Mouse (Mus musculus) hindbrain, embryonic 14.5 days (tissue): ENCODE data around the gene Nav2. TPM values are rescaled to one million over a fixed set of nuclear protein-coding genes. Genes with fewer than 3 reads are reported as not detected.

Source experiments
- ATAC-seq: fragments of 200-750 bp; cut with Nextera tagmentation; 2 replicates; pipeline ENCODE4 v1.8.0; 2017; ENCODE audit warnings: moderate number of reproducible peaks, mild to moderate bottlenecking, moderate TSS enrichment, moderate library complexity; ENCODE audit not compliant: low FRiP score
- DNase-seq: peaks from one replicate; pipeline ENCODE4 v3.0.0-alpha.2; 2015; ENCODE audit warnings: low spot score
- H3K27ac ChIP-seq: fragments of 300-500 bp; sonication (generic); 2 replicates; pipeline ENCODE4 v1.5.1; 2014; ENCODE audit warnings: mild to moderate bottlenecking, moderate library complexity
- H3K27me3 ChIP-seq: fragments of 300-500 bp; sonication (generic); 2 replicates; pipeline ENCODE4 v1.6.1; 2014; ENCODE audit warnings: mild to moderate bottlenecking, low read length, mixed read lengths; ENCODE audit not compliant: control insufficient read depth, insufficient read depth
- H3K36me3 ChIP-seq: fragments of 300-500 bp; sonication (generic); replicated peaks from 2 replicates; pipeline ENCODE4 v1.6.1; 2014; ENCODE audit not compliant: control insufficient read depth, insufficient read depth
- H3K4me1 ChIP-seq: fragments of 300-500 bp; sonication (generic); replicated peaks from 2 replicates; pipeline ENCODE4 v1.6.1; 2014; ENCODE audit warnings: antibody characterized with exemption, low read length, mixed read lengths; ENCODE audit not compliant: control insufficient read depth, insufficient read depth
- H3K4me2 ChIP-seq: fragments of 300-500 bp; sonication (generic); replicated peaks from 2 replicates; pipeline ENCODE4 v1.6.1; 2014; ENCODE audit warnings: mild to moderate bottlenecking, moderate library complexity
- H3K4me3 ChIP-seq: fragments of 300-500 bp; sonication (generic); replicated peaks from 2 replicates; pipeline ENCODE4 v1.5.1; 2014; ENCODE audit warnings: mild to moderate bottlenecking, low read length
- H3K9ac ChIP-seq: fragments of 300-500 bp; sonication (generic); 2 replicates; pipeline ENCODE4 v1.6.1; 2014
- H3K9me3 ChIP-seq: fragments of 300-500 bp; sonication (generic); 2 replicates; pipeline ENCODE4 v1.6.1; 2016; ENCODE audit warnings: low read length; ENCODE audit not compliant: control insufficient read depth
- WGBS: fragments of 180-500 bp; shearing (Covaris S2); extraction: QIAGEN DNeasy Blood & Tissue Kit; methylation state at CpG from one replicate; pipeline ENCODE4 v1.1.7; 2014; 5-methylcytosine and 5-hydroxymethylcytosine counted together
- polyA plus RNA-seq: library from polyadenylated mRNA; unstranded; fragments of >200 nt; fragmentation: Nextera tagmentation; extraction: Ambion mirVana; gene quantifications from 2 replicates; pipeline ENCODE4 v1.2.1, GENCODE M21; 2014

The Nav2 gene
- polyA plus RNA-seq, 1 experiment from 2014 or later: 28.2 TPM

DNA sequence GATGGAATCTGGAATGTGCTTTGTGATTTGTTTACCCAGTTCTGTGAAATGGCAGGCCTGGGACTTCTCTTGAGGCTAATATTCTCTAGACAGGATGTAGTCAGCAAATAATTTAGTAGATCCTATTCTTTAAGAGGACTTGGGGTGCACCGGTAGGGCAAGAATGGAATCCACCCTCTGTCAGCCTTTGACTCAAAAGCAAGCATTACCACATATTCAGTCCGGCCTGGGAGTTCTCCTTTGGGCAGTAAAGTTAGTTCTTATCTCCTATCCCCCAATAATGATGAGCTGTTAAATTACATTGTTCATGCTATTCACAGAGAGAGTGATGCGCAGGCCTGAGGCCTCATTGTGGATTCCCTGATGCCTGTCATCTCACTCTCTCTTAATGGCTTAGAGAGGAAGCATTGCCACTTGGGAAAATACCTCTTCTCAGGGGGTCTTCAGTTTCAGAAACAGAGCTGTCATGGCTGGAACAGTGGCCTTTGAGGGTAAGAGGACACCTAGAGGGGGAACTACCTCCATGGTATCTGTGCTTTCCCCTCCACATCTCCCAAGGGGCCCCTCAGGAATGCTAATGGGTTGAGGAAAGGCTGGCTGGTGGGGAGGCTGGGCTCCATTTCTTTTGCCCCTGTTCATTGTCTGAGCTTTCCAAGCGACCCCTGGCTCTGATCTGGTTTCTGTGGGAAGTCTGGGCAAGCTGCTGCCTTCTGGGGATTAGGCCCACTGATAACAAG, 133.0 kb downstream of the Nav2 start:
- H3K4me3 ChIP-seq: no peak overlapping the region
- H3K36me3 ChIP-seq: no peaks in the 10 kb centered on the region
- no peak overlapping the region for H3K9ac ChIP-seq
- no peaks in the 10 kb centered on the region for H3K9me3 ChIP-seq
- no peaks in the 10 kb centered on the region for H3K27me3 ChIP-seq
- ATAC-seq (no peak), DNase-seq (no peak)
- peaks cover 32% of the 10 kb centered on the region for H3K4me1 ChIP-seq
- no peak overlapping the region for H3K27ac ChIP-seq
- 24% methylated on average over 4 of the region's 4 CpGs for WGBS
- H3K4me2 ChIP-seq: no peak overlapping the region

DNA sequence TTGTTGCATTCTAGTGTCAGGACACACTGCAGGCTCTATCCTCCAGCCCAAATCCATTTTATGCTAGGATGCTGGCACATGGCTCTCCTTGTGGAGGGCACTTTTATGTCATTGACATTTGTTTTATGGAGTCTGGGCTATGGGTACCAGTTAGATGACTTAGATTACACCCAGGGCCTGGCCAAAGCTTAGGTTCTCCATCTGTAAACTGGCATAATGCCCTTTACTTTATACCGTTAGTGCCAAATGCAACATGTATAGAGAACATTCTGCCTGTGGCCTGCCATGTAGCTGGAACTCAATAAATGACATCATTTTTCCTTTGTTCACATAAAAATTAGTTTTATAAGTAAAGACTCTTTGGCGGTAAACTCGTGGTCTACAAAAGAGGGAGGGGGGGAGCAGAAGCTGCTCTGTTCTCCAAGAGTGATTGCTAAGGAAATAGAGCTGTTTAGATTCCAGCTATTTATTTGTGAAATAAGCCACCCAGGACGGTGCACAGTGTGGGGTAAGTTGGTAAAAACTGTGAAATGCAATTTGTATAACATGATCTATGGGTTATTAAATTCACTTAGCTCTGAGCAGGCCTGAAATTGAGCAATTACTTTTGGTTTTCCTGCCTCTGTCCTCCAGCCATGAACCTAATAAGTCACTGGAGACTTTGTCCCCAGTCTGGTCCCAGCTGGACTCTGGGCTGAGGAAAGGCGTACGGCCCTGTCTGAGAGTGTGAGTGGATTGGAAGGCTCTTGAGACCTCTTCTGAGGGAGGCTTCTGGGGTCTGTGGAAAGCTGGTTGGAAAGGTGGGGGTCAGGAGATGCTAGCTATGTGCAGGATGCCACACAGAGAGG, 137.2 kb downstream of the Nav2 start:
- no peak overlapping the region for H3K27ac ChIP-seq
- H3K9me3 ChIP-seq: no peaks in the 10 kb centered on the region
- no peaks in the 10 kb centered on the region for H3K27me3 ChIP-seq
- 48% methylated on average over 6 of the region's 6 CpGs for WGBS
- H3K4me3 ChIP-seq: no peak overlapping the region
- no peaks in the 10 kb centered on the region for H3K36me3 ChIP-seq
- H3K4me2 ChIP-seq: no peak overlapping the region
- 0 out of 2 replicates have a peak, but pooled peaks have one; percentile 29 for ATAC-seq
- no peak overlapping the region; the same call in 1 of the 2 replicates for H3K9ac ChIP-seq
- peaks cover 39% of the 10 kb centered on the region for H3K4me1 ChIP-seq
- no peak for DNase-seq

DNA sequence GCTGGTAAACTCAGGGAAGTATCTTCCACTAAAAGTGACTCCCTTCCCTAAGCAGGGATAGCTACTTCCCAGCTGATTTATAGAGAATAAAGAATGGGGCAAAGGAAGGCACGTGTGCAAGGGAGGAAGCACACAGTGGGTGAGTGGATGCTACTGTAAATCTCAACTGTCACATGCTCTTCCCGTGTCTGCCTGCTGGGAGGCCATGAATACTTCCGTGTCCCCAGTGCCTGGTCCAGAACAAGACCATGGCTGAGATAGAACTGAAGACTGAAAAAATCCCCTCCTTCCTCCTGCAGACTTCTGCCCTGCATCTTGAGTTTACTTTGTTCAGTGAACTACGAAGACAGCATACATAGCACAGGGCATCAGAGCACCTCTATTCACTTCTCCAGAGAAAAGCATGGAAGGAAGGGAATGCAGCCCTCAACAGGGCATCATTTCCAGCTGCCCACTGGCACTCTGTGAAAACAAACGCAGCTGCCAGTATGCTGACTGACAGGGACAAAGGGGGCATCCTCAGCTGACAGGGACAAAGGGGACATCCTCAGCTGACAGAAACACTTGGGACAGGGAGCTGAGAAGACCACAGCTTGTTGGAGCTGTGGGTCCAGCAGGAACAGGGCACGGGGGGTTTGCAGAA, 138.0 kb downstream of the Nav2 start:
- no peak for ATAC-seq

DNA sequence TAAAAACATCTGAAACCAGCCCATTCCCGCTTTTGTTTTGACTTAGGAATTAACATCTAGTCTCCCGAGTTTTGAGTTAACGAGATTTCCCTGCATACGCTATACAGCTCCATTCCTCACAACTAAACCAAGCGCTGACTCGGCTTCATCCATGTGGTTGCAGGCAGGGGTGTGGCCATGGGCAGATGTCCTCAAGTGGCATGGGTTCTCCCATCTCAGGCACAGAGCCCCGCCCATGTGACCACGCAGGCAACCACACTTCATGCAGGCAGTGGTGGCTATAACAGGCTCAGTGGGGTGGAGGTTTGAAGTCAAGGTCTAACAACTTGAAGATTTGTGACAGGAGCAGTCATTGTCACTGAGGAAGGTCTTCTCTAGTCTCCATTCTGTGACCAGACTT, 138.8 kb downstream of the Nav2 start:
- no peak for DNase-seq
- Histone ChIP-seq H3K27ac (no peak overlapping the region), H3K4me3 (no peak overlapping the region), H3K9ac (no peak overlapping the region), H3K9me3 (no peaks in the 10 kb centered on the region), H3K4me1 (peaks cover 32% of the 10 kb centered on the region), H3K4me2 (no peak overlapping the region), H3K27me3 (no peaks in the 10 kb centered on the region), H3K36me3 (no peaks in the 10 kb centered on the region)
- ATAC-seq: 0 out of 2 replicates have a peak, but pooled peaks have one; percentile 22
- WGBS: 51% methylated on average over 8 of the region's 8 CpGs

More for the DNA sequence above, 138.0 kb downstream of the Nav2 start:
- 32% methylated on average over 6 of the region's 6 CpGs for WGBS
- Histone ChIP-seq H3K4me3 (no peak overlapping the region), H3K27me3 (no peaks in the 10 kb centered on the region), H3K9ac (no peak overlapping the region; the same call in 1 of the 2 replicates), H3K36me3 (no peaks in the 10 kb centered on the region), H3K4me1 (peaks cover 39% of the 10 kb centered on the region), H3K9me3 (no peaks in the 10 kb centered on the region), H3K27ac (no peak overlapping the region), H3K4me2 (no peak overlapping the region)
- no peak for DNase-seq

DNA sequence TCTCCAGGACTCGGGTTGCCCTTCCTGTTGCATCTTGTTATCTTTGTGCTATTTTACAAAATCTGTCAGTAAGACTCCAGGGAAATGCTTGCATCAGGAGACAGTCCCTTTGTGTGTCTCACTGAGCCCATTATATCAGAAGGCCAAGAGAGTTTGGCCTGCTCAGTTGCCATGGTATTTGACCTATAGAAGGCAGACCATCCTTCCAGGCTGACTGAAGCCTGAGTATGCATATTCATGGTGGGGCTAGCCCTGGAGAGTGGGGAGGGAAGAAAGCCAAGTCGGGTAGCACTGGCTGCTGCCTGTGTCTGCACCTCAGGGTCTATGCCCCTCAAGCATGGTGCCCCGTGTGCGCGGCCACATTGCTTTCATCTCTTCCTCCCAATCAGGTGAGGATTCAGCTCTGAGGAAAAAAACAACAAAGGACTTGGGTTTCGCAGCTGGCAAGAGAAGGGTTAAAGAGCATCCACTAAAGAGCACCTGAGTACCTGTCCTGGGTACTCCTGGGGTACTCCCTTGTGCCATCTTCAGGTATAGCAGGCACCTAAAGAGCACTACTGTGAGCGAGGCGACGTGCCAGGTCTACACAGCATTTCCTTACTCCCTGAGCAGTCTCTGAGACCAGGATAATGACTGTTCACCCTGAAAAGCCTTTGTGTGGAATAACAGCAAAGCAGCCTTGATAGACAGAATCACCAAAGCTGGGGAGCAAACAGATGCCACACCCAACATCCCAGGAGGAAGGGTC, 144.5 kb downstream of the Nav2 start:
- Histone ChIP-seq H3K4me3 (no peak overlapping the region), H3K4me1 (peaks cover 42% of the 10 kb centered on the region), H3K4me2 (no peak overlapping the region), H3K9ac (0 out of 2 replicates have a peak overlapping the region, but pooled peaks have one; percentile 3), H3K27ac (peak overlapping the region; percentile 36; the same call in 1 of the 2 replicates), H3K27me3 (no peaks in the 10 kb centered on the region), H3K9me3 (no peaks in the 10 kb centered on the region), H3K36me3 (no peaks in the 10 kb centered on the region)
- DNase-seq (no peak), ATAC-seq (peak; percentile 62)
- WGBS: 42% methylated on average over 9 of the region's 9 CpGs

DNA sequence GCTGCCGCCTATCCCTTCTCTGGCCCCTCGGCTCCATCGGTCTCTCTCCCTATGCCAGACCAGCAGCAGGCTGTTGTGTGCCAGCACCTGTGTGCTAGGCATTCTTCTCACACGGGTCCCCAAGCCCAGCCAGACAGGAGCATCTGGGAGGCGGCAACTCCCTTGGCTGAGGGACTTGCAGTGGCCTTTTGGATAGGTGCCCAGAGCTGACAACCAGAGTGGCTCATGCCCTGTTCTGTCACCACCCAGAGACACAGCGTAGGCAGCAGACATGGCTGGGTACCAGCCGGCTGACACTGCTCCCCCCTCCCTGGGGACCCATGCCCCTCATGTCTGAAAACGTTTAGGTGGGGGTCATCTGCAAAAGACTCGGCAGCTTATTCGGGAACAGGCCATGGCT, 146.8 kb downstream of the Nav2 start:
- ATAC-seq: peak; percentile 71; the same call in 1 of the 2 replicates
- H3K27ac ChIP-seq: no peak overlapping the region
- 48% methylated on average over 10 of the region's 10 CpGs for WGBS

DNA sequence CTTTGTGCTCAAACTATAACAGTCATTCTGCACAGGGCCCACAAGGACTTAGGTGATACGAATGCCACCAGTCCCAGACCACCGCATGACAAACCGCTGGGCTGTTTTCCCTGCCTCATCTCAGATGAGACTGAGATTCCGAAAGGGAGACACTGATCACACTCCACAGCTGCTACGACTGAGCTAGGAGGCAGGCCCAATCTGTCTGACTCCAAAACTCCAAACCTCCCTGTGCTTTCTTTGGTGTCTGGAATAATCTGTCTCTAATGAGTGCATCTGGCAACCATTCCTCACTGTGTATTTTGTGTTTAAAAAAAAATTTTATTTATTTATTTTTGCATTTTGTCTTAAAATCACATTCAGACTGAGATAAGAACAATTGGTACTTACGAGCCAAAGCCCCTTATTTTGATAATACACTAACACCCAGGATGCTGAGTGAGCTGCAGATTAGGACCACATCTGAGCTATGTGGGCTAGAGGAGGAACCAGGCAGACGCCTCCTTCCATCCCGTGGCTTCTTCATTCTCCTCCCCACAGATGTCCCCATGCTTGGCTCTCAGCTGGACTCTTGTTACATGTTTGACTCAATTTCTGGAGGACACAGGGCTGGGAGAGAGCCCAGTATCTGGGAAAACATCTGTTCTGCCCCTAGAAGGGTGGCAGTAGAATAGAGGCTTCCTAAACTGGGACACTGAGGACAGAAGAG, 149.9 kb downstream of the Nav2 start:
- peaks cover 26% of the 10 kb centered on the region for H3K4me1 ChIP-seq
- 75% methylated on average over 8 of the region's 8 CpGs for whole genome bisulfite sequencing
- ATAC-seq (no peak), DNase-seq (no peak)
- H3K27me3 ChIP-seq: no peaks in the 10 kb centered on the region; the same call in 1 of the 2 replicates
- no peaks in the 10 kb centered on the region for H3K9me3 ChIP-seq
- no peak overlapping the region for H3K4me2 ChIP-seq
- H3K36me3 ChIP-seq: no peaks in the 10 kb centered on the region
- H3K9ac ChIP-seq: no peak overlapping the region
- H3K4me3 ChIP-seq: no peak overlapping the region
- H3K27ac ChIP-seq: 0 out of 2 replicates have a peak overlapping the region, but pooled peaks have one; percentile 1

More for the DNA sequence above, 146.8 kb downstream of the Nav2 start:
- no peak overlapping the region for H3K9ac ChIP-seq
- peaks cover 37% of the 10 kb centered on the region for H3K4me1 ChIP-seq
- DNase-seq: peak; percentile 63
- no peaks in the 10 kb centered on the region for H3K27me3 ChIP-seq
- no peak overlapping the region for H3K4me2 ChIP-seq
- no peaks in the 10 kb centered on the region for H3K9me3 ChIP-seq
- H3K4me3 ChIP-seq: no peak overlapping the region
- H3K36me3 ChIP-seq: no peaks in the 10 kb centered on the region

DNA sequence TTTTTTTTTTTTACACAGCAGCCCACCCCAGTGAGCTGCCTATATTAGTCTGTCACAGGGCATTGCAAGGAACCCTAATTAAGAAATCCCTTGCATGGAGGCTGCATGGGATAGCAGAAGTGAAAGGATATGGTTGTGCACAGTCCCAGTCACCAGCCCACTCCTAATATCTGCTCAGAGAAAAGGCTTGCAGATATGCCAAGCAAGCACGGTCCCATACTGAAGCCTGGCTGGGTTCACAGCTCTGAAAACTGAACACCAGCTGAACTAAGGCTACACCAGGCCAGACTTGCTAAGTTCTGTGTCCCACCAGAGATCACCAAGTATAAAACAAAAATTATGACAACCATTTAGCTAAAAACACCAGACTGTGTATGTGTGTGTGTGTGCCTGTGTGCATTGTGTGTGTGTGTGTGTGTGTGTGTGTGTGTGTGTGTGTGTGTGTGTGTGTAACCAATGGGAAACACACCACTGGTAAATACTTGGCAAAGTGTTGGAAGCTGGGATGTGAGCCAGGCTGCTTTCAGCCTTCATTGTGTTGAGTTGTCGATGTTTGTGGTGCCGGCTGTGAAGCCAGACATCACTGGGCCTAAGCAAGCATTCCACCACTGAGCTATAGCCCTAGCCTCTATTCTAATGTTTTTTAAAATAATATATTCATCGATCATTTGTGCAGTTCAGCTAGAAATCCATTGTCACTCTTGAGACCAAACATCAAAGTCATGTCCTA, 156.4 kb downstream of the Nav2 start:
- DNase-seq (peak; percentile 83), ATAC-seq (peak; percentile 74)
- no peaks in the 10 kb centered on the region; the same call in 1 of the 2 replicates for H3K27me3 ChIP-seq
- H3K27ac ChIP-seq: peak overlapping the region; percentile 66; the same call in 1 of the 2 replicates
- no peaks in the 10 kb centered on the region for H3K36me3 ChIP-seq
- no peaks in the 10 kb centered on the region for H3K9me3 ChIP-seq
- no peak overlapping the region for H3K4me3 ChIP-seq
- no peak overlapping the region for H3K9ac ChIP-seq
- WGBS: 50% methylated on average over 4 of the region's 4 CpGs
- no peak overlapping the region for H3K4me2 ChIP-seq
- H3K4me1 ChIP-seq: peaks cover 46% of the 10 kb centered on the region
